Mouse (Mus musculus) hindbrain, postnatal 0 days (tissue): ENCODE data around the gene Akt3. TPM values are rescaled to one million over a fixed set of nuclear protein-coding genes. Genes with fewer than 3 reads are reported as not detected.

ENCODE experiments used
- ATAC-seq: fragments of 200-750 bp; cut with Nextera tagmentation; 2 replicates; pipeline ENCODE4 v1.8.0; 2017; ENCODE audit warnings: mild to moderate bottlenecking, moderate TSS enrichment, moderate library complexity
- DNase-seq: peaks from one replicate; pipeline ENCODE4 v3.0.0-alpha.2; 2015; ENCODE audit warnings: low spot score
- H3K27ac ChIP-seq: fragments of 300-500 bp; sonication (generic); 2 replicates; pipeline ENCODE4 v1.5.1; 2014; ENCODE audit warnings: mild to moderate bottlenecking
- H3K27me3 ChIP-seq: fragments of 300-500 bp; sonication (generic); 2 replicates; pipeline ENCODE4 v1.6.1; 2014; ENCODE audit warnings: low read length, mixed read lengths; ENCODE audit not compliant: insufficient read depth
- H3K36me3 ChIP-seq: fragments of 300-500 bp; sonication (generic); 2 replicates; pipeline ENCODE4 v1.6.1; 2014; ENCODE audit warnings: low read length, mixed read lengths; ENCODE audit not compliant: insufficient read depth
- H3K4me1 ChIP-seq: fragments of 300-500 bp; sonication (generic); 2 replicates; pipeline ENCODE4 v1.6.1; 2014; ENCODE audit warnings: antibody characterized with exemption, low read length, mixed read lengths; ENCODE audit not compliant: insufficient read depth
- H3K4me2 ChIP-seq: fragments of 300-500 bp; sonication (generic); 2 replicates; pipeline ENCODE4 v1.6.1; 2014; ENCODE audit warnings: low read depth, mild to moderate bottlenecking, low read length, moderate library complexity, mixed read lengths
- H3K4me3 ChIP-seq: fragments of 300-500 bp; sonication (generic); 2 replicates; pipeline ENCODE4 v1.5.1; 2014; ENCODE audit warnings: low read length
- H3K9ac ChIP-seq: fragments of 300-500 bp; sonication (generic); replicated peaks from 2 replicates; pipeline ENCODE4 v1.6.1; 2014; ENCODE audit warnings: mild to moderate bottlenecking, low read length, moderate library complexity, mixed read lengths
- H3K9me3 ChIP-seq: fragments of 300-500 bp; sonication (generic); 2 replicates; pipeline ENCODE4 v1.6.1; 2016; ENCODE audit warnings: low read length, mixed read lengths
- CTCF ChIP-seq: IDR thresholded peaks from 2 replicates; pipeline ENCODE4 v1.5.1; 2016; ENCODE audit warnings: antibody characterized with exemption, control low read depth, low read depth
- WGBS: fragments of 180-500 bp; shearing (Covaris S2); extraction: QIAGEN DNeasy Blood & Tissue Kit; methylation state at CpG from one replicate; pipeline ENCODE4 v1.1.7; 2014; 5-methylcytosine and 5-hydroxymethylcytosine counted together
- polyA plus RNA-seq: library from polyadenylated mRNA; unstranded; fragments of >200 nt; fragmentation: Nextera tagmentation; extraction: Ambion mirVana; gene quantifications from 2 replicates; pipeline ENCODE4 v1.2.1, GENCODE M21; 2015
- total RNA-seq: library from RNA; depleted of rRNA; stranded (reverse); fragments of >200 nt; gene quantifications from 2 replicates; pipeline ENCODE4 v1.2.3, GENCODE M21; 2014

The Akt3 gene
- total and polyA plus RNA-seq, 2 experiments from 2014 or later = 13.5 to 64.8 TPM

GRCm38 (mm10) chr1:176999011-176999410 lies 259.0 kb downstream of the Akt3 start:
- peak; percentile 58 for TF ChIP-seq CTCF
- DNase-seq (peak; percentile 86), ATAC-seq (peak; percentile 52)
- Histone ChIP-seq H3K9ac (no peak overlapping the region), H3K4me2 (no peak overlapping the region), H3K4me3 (no peak overlapping the region), H3K36me3 (no peaks in the 10 kb centered on the region), H3K27ac (peak overlapping the region; percentile 86), H3K27me3 (no peaks in the 10 kb centered on the region), H3K4me1 (peaks cover 48% of the 10 kb centered on the region), H3K9me3 (no peaks in the 10 kb centered on the region)
- 17% methylated on average over 6 of the region's 6 CpGs for WGBS

- Histone ChIP-seq H3K4me1 (peaks cover 43% of the 10 kb centered on the region), H3K9me3 (no peaks in the 10 kb centered on the region), H3K4me3 (no peak overlapping the region), H3K27ac (peak overlapping the region; percentile 86), H3K4me2 (peak overlapping the region; percentile 45), H3K36me3 (no peaks in the 10 kb centered on the region), H3K9ac (peak overlapping the region; percentile 43; the same call in 1 of the 2 replicates), H3K27me3 (no peaks in the 10 kb centered on the region)
- no peak for TF ChIP-seq CTCF
- DNase-seq = peak; percentile 64
- WGBS = 29% methylated on average over 33 of the region's 33 CpGs
- peak; percentile 42 for ATAC-seq
Measured at GRCm38 (mm10) chr1:176997711-176998689, 260.0 kb downstream of the Akt3 start.

GRCm38 (mm10) chr1:176997254-176997653 lies 260.7 kb downstream of the Akt3 start:
- Histone ChIP-seq H3K9me3 (no peaks in the 10 kb centered on the region), H3K27ac (peak overlapping the region; percentile 86), H3K9ac (no peak overlapping the region; the same call in 1 of the 2 replicates), H3K36me3 (no peaks in the 10 kb centered on the region), H3K4me2 (peak overlapping the region; percentile 45), H3K4me1 (peaks cover 43% of the 10 kb centered on the region), H3K27me3 (no peaks in the 10 kb centered on the region), H3K4me3 (no peak overlapping the region)
- WGBS = 24% methylated on average over 6 of the region's 6 CpGs
- ATAC-seq = no peak
- no peak for TF ChIP-seq CTCF
- no peak for DNase-seq

- no peaks in the 10 kb centered on the region for H3K9me3 ChIP-seq
- WGBS = 15% methylated on average over 16 of the region's 16 CpGs
- no peaks in the 10 kb centered on the region for H3K36me3 ChIP-seq
- no peak overlapping the region for H3K4me3 ChIP-seq
- H3K27ac ChIP-seq = peak overlapping the region; percentile 86
- TF ChIP-seq CTCF = no peak
- peak overlapping the region; percentile 45 for H3K4me2 ChIP-seq
- DNase-seq = peak; percentile 45
- no peak for ATAC-seq
- peaks cover 43% of the 10 kb centered on the region for H3K4me1 ChIP-seq
- H3K9ac ChIP-seq = no peak overlapping the region; the same call in 1 of the 2 replicates
- no peaks in the 10 kb centered on the region for H3K27me3 ChIP-seq
Measured at GRCm38 (mm10) chr1:176996630-176997201, 261.3 kb downstream of the Akt3 start.

- Histone ChIP-seq H3K27me3 (no peaks in the 10 kb centered on the region), H3K9ac (no peak overlapping the region), H3K36me3 (no peaks in the 10 kb centered on the region), H3K4me3 (no peak overlapping the region), H3K4me2 (peak overlapping the region; percentile 45; the same call in 1 of the 2 replicates), H3K9me3 (no peaks in the 10 kb centered on the region), H3K27ac (peak overlapping the region; percentile 86), H3K4me1 (peaks cover 43% of the 10 kb centered on the region)
- no peak for TF ChIP-seq CTCF
- WGBS = 62% methylated on average over 3 of the region's 3 CpGs
- ATAC-seq (no peak), DNase-seq (no peak)
Measured at GRCm38 (mm10) chr1:176996166-176996565, 261.8 kb downstream of the Akt3 start.

GRCm38 (mm10) chr1:176995419-176995775 lies 262.6 kb downstream of the Akt3 start:
- DNase-seq = no peak
- H3K9me3 ChIP-seq = no peaks in the 10 kb centered on the region
- TF ChIP-seq CTCF = no peak
- ATAC-seq = no peak
- H3K36me3 ChIP-seq = no peaks in the 10 kb centered on the region
- H3K4me3 ChIP-seq = no peak overlapping the region
- peaks cover 43% of the 10 kb centered on the region for H3K4me1 ChIP-seq
- H3K27me3 ChIP-seq = no peaks in the 10 kb centered on the region
- 73% methylated on average over 4 of the region's 4 CpGs for WGBS
- no peak overlapping the region for H3K9ac ChIP-seq
- H3K27ac ChIP-seq = peak overlapping the region; percentile 86
- no peak overlapping the region for H3K4me2 ChIP-seq
